Mouse (Mus musculus): ENCODE measurements at regions not wholly inside any gene's neighbourhood (a gene's known extent, or its start where the extent isn't known, plus 50 kb on each side); places are given as distances from the start of the nearest gene placed in this dataset.

- WGBS: 99% methylated on average over 2 of the region's 2 CpGs
- no peak overlapping the region for H3K27ac ChIP-seq (ENCODE audit: insufficient read depth, low read depth, low read length)
- no peak overlapping the region for H3K4me3 ChIP-seq (ENCODE audit: insufficient read depth, low read depth, low read length)
- no peak for TF ChIP-seq CTCF (IDR thresholded peaks at IDR 0.05; ENCODE audit: insufficient read depth, low read depth, low read length)
- TF ChIP-seq POLR2A (IDR thresholded peaks at IDR 0.05; ENCODE audit: insufficient read depth, low read depth, low read length): no peak
- H3K4me1 ChIP-seq (ENCODE audit: control insufficient read depth, insufficient read depth, low read length): no peaks in the 10 kb centered on the region
These were observed 90.2 kb upstream of the Prep start for GRCm38 (mm10) chr10:44976815-44977214.

- WGBS: 85% methylated on average over 2 of the region's 2 CpGs
- TF ChIP-seq CTCF (IDR thresholded peaks at IDR 0.05; ENCODE audit: insufficient read depth, low read depth, low read length): no peak
- no peak for TF ChIP-seq POLR2A (IDR thresholded peaks at IDR 0.05; ENCODE audit: insufficient read depth, low read depth, low read length)
- Histone ChIP-seq H3K4me3 (ENCODE audit: insufficient read depth, low read depth, low read length) (no peak overlapping the region), H3K4me1 (ENCODE audit: control insufficient read depth, insufficient read depth, low read length) (no peaks in the 10 kb centered on the region), H3K27ac (ENCODE audit: insufficient read depth, low read depth, low read length) (no peak overlapping the region)
These were observed 95.1 kb upstream of the Prep start for GRCm38 (mm10) chr10:44971911-44972310.

DNA sequence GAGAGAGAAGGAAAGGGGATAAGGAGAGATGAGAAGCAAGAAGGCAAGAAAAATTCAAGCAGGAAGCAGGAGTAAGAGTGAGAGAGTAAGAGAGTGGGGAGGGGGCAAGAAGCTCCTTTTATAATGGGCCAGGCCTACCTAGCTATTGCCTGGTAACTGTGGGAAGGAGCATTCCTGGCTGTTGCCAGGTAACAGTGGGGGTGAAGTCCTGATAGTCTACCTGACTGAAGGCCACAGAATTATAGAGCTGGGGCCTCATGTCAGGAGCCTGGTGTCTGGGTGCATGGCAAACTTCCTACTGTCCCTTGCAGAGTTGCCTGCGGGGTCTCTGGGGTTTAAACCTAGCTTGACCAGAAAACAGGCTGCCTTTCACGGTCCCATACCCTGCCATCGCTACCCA is 107.0 kb upstream of the Prep start:
- 93% methylated on average over 3 of the region's 3 CpGs for WGBS
- Histone ChIP-seq H3K4me3 (ENCODE audit: insufficient read depth, low read depth, low read length) (no peak overlapping the region), H3K4me1 (ENCODE audit: control insufficient read depth, insufficient read depth, low read length) (no peaks in the 10 kb centered on the region), H3K27ac (ENCODE audit: insufficient read depth, low read depth, low read length) (no peak overlapping the region)
- TF ChIP-seq CTCF (IDR thresholded peaks at IDR 0.05; ENCODE audit: insufficient read depth, low read depth, low read length) (no peak), POLR2A (IDR thresholded peaks at IDR 0.05; ENCODE audit: insufficient read depth, low read depth, low read length) (no peak)

- H3K4me1 ChIP-seq (ENCODE audit: control insufficient read depth, insufficient read depth, low read length): no peaks in the 10 kb centered on the region
- no peak overlapping the region for H3K4me3 ChIP-seq (ENCODE audit: insufficient read depth, low read depth, low read length)
- TF ChIP-seq POLR2A (IDR thresholded peaks at IDR 0.05; ENCODE audit: insufficient read depth, low read depth, low read length): no peak
- no peak for TF ChIP-seq CTCF (IDR thresholded peaks at IDR 0.05; ENCODE audit: insufficient read depth, low read depth, low read length)
- H3K27ac ChIP-seq (ENCODE audit: insufficient read depth, low read depth, low read length): no peak overlapping the region
- WGBS: 45% methylated on average over 1 of the region's 1 CpGs
These were observed 121.7 kb upstream of the Prep start for GRCm38 (mm10) chr10:44945205-44945725.

DNA sequence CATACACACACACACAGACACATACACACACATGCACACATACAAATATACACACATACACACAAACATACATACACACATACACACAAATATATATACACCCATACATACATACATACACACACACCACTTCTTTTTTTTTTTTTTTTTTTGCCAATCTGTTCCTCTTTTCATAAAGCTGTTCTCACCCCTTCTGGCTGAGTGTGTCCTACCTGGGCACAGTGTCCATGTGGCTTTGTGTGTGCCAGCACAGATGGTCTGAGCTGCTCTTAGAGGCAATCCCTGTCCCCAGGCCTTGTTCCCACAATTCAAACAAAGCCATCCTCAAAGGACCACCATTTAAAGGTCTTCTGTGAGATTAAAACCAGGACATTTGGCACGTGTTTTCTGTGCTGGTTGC is 127.6 kb upstream of the Prep start:
- TF ChIP-seq POLR2A (IDR thresholded peaks at IDR 0.05; ENCODE audit: insufficient read depth, low read depth, low read length) (no peak), CTCF (IDR thresholded peaks at IDR 0.05; ENCODE audit: insufficient read depth, low read depth, low read length) (no peak)
- Histone ChIP-seq H3K4me1 (ENCODE audit: control insufficient read depth, insufficient read depth, low read length) (no peaks in the 10 kb centered on the region), H3K27ac (ENCODE audit: insufficient read depth, low read depth, low read length) (no peak overlapping the region), H3K4me3 (ENCODE audit: insufficient read depth, low read depth, low read length) (no peak overlapping the region)
- WGBS: 70% methylated on average over 1 of the region's 1 CpGs

DNA sequence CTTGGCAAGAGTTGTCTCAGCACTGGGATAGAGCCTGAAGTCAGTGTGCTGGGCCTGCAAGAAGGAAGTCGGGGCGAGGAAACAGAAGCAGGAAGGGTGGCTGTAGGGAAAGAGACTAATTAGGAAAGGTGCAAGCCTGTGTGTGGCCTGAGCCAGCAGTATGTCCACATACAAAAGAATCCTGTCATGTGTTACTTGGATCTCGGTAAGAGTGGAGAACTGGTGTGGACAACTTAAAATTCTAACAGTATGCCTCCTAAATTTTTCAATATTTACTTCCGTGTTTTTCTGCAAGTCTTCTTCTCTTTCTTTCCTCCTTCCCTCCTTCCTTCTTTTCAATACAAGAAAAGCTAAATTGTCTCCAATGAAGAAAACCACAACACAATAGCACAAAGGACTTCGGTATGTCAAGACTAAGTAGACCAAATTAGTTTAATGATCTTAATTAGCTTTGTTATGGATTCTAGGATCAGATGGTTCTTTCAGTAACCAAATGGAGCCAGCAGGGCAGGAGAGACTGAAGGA is 130.0 kb upstream of the Prep start:
- H3K27ac ChIP-seq (ENCODE audit: insufficient read depth, low read depth, low read length): no peak overlapping the region
- no peak overlapping the region for H3K4me3 ChIP-seq (ENCODE audit: insufficient read depth, low read depth, low read length)
- 53% methylated on average over 5 of the region's 5 CpGs for WGBS
- TF ChIP-seq POLR2A (IDR thresholded peaks at IDR 0.05; ENCODE audit: insufficient read depth, low read depth, low read length) (no peak), CTCF (IDR thresholded peaks at IDR 0.05; ENCODE audit: insufficient read depth, low read depth, low read length) (no peak)
- no peaks in the 10 kb centered on the region for H3K4me1 ChIP-seq (ENCODE audit: control insufficient read depth, insufficient read depth, low read length)

DNA sequence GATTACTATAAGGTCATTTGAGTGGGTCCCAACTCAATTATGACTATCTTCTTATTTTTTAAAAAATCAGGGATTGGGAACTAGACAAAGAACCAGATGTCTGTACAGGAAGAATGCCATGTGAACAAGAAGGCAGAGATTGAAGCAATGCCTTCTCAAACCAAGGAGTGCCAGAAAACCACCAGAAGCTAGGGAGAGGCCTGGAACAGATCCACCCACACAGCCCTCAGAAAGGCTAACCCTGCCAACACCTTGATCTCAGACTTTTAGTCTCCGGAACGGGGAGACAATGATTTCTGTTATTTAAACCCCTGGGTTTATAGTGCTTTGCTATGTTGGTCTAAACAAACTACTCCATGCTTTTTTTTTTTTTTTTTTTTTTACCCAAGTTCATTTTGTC is 136.2 kb upstream of the Prep start:
- WGBS: 55% methylated on average over 2 of the region's 2 CpGs
- Histone ChIP-seq H3K4me1 (ENCODE audit: control insufficient read depth, insufficient read depth, low read length) (no peaks in the 10 kb centered on the region), H3K4me3 (ENCODE audit: insufficient read depth, low read depth, low read length) (no peak overlapping the region), H3K27ac (ENCODE audit: insufficient read depth, low read depth, low read length) (no peak overlapping the region)
- no peak for TF ChIP-seq CTCF (IDR thresholded peaks at IDR 0.05; ENCODE audit: insufficient read depth, low read depth, low read length)
- no peak for TF ChIP-seq POLR2A (IDR thresholded peaks at IDR 0.05; ENCODE audit: insufficient read depth, low read depth, low read length)

DNA sequence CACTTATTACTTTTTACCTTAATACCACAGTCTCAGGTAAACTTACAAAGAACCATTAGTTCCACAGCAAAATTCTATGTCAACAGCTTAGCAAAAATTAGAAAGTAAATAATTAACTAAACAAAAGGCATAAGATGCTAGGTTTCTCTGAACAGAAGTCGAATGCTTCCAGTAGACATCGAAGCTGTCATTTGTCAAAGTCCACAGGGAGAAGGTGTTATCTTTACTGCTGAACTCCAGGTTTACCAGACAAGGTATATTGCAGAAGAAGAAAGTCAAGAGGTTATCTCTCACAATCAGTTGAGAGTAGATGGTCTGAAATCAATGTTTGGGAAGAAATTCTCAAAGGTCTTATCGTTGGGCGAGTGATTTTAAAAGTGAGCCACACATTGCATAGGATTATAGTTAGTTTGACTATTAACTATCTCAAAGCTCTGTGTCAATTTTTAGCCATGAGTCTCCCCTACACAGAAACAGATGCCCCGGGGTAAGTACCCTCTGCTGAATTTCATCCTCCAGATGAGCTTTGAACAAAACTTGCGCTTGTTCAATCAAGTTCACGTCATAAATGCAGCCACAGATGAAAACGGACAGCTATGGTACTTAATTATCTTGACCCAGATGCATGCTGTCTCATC is 153.1 kb upstream of the Prep start:
- no peak overlapping the region for H3K4me3 ChIP-seq (ENCODE audit: insufficient read depth, low read depth, low read length)
- TF ChIP-seq POLR2A (IDR thresholded peaks at IDR 0.05; ENCODE audit: insufficient read depth, low read depth, low read length): no peak
- no peak for TF ChIP-seq CTCF (IDR thresholded peaks at IDR 0.05; ENCODE audit: insufficient read depth, low read depth, low read length)
- 90% methylated on average over 8 of the region's 8 CpGs for WGBS
- H3K27ac ChIP-seq (ENCODE audit: insufficient read depth, low read depth, low read length): no peak overlapping the region
- H3K4me1 ChIP-seq (ENCODE audit: control insufficient read depth, insufficient read depth, low read length): no peaks in the 10 kb centered on the region

DNA sequence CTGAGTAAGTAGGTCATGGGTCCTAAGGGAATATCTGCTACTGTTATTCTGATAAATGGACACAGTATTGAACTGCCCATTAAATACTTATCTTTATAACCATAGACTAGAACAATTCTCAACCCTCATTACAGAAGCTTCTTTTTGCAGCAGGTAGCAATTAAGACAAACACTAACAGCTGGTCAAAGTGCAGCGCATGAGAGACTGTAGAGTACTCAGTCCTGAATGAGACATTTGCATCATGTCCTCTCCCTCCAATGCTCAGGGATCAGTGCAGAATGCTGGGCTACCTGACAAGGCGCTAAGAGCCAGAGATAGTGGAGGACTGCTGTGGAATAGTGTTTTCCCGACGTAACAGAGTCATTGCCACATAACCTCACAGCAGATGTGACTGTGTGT is 162.5 kb upstream of the Prep start:
- TF ChIP-seq POLR2A (IDR thresholded peaks at IDR 0.05; ENCODE audit: insufficient read depth, low read depth, low read length) (no peak), CTCF (IDR thresholded peaks at IDR 0.05; ENCODE audit: insufficient read depth, low read depth, low read length) (no peak)
- no peaks in the 10 kb centered on the region for H3K4me1 ChIP-seq (ENCODE audit: control insufficient read depth, insufficient read depth, low read length)
- WGBS: 95% methylated on average over 4 of the region's 4 CpGs
- no peak overlapping the region for H3K27ac ChIP-seq (ENCODE audit: insufficient read depth, low read depth, low read length)
- no peak overlapping the region for H3K4me3 ChIP-seq (ENCODE audit: insufficient read depth, low read depth, low read length)
